ENCODE assay signal across 11 mouse cellular contexts in the genomic region with DNA sequence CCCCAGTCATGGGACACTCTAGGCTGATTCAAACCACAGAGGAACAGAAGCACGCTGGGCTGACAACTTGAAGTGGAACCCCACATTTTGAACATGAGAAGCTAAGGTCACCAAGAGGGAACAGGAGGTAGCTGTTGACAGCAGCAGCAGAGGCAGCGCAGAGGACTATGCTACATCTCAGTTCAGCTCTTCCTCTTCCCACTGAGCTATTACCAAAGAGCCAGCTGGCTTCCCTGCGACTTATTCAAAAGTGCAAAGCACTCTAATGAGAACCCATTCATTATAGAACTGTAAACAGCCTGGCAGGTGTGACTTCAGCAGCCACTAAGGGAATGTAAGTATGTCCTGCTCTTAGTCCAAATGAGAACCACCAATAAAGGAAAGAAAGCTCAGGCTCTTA. TPM values are rescaled to one million over a fixed set of nuclear protein-coding genes. Genes with fewer than 3 reads are reported as not detected.
DNase-seq lines count a peak whose midpoint lies in the region; ATAC-seq and TF ChIP-seq lines count a peak whose summit lies in the region.
"Had no signal": no experiment of that assay in that cellular context is flagged by ENCODE, and none has a peak within 500 bp of the region (broad histone marks: within the 10 kb centered on the region; RNA-seq: fewer than 3 reads in every experiment).

No protein-coding gene starts in this region.

- H3K36me3 ChIP-seq in heart, adult 2 months (ENCODE audit: control insufficient read depth, insufficient read depth, low read length): no peaks in the 10 kb centered on the region
- H3K36me3 ChIP-seq in limb, embryonic 12.5 days: peaks cover 44% of the 10 kb centered on the region
- peaks cover 57% of the 10 kb centered on the region for H3K36me3 ChIP-seq in limb, embryonic 10.5 days
- H3K36me3 ChIP-seq in intestine, embryonic 15.5 days: 0 out of 2 replicates have a peak, but pooled peaks cover 5% of the 10 kb centered on the region
- H3K36me3 ChIP-seq in stomach, embryonic 15.5 days: peaks cover 2% of the 10 kb centered on the region; the same call in 1 of the 2 replicates

- TF ChIP-seq POLR2A in heart, adult 2 months (IDR thresholded peaks at IDR 0.05; ENCODE audit: insufficient read depth, low read depth, low read length): no peak

- H3K79me2 ChIP-seq in heart, adult 2 months (replicated peaks; ENCODE audit: control insufficient read depth, insufficient read depth, low read length): no peaks in the 10 kb centered on the region

- peaks cover 8% of the 10 kb centered on the region for H3K4me1 ChIP-seq in heart, adult 2 months (ENCODE audit: control insufficient read depth, insufficient read depth, low read length)
- peaks cover 11% of the 10 kb centered on the region; the same call in 1 of the 2 replicates for H3K4me1 ChIP-seq in limb, embryonic 12.5 days (replicated peaks)
- peaks cover 11% of the 10 kb centered on the region for H3K4me1 ChIP-seq in limb, embryonic 10.5 days
- H3K4me1 ChIP-seq in intestine, embryonic 15.5 days (replicated peaks): peaks cover 25% of the 10 kb centered on the region
- peaks cover 9% of the 10 kb centered on the region for H3K4me1 ChIP-seq in stomach, embryonic 15.5 days

- peak in 1 of 2 experiments; percentile 10 for DNase-seq in heart, adult 2 months
- no peak for DNase-seq in heart, adult 9 months (ENCODE audit: low spot score in 2 of 2)
- no peak for DNase-seq in limb, embryonic 10.5 days (ENCODE audit: low spot score)
- DNase-seq in urinary bladder, adult 18-20 months (ENCODE audit: low spot score in 2 of 2): no peak
- DNase-seq: kidney, adult 18-20 months; left cerebral cortex, postnatal 4 days had no signal

- peak overlapping the region; percentile 86 for H3K27ac ChIP-seq in heart, adult 2 months
- H3K27ac ChIP-seq in limb, embryonic 12.5 days: 0 out of 2 replicates have a peak overlapping the region, but pooled peaks have one; percentile 12
- H3K27ac ChIP-seq in limb, embryonic 10.5 days: no peak overlapping the region
- peak overlapping the region; percentile 48; the same call in 1 of the 2 replicates for H3K27ac ChIP-seq in intestine, embryonic 15.5 days
- peak overlapping the region; percentile 75; the same call in 1 of the 2 replicates for H3K27ac ChIP-seq in stomach, embryonic 15.5 days
- H3K27ac ChIP-seq: embryonic facial prominence, embryonic 12.5 days; macrophage had no signal

- intact Hi-C loops in heart, adult 2 months (cut with DNase I): no loop called here

- H3K27me3 ChIP-seq in heart, adult 2 months (ENCODE audit: control insufficient read depth, insufficient read depth, low read length): no peaks in the 10 kb centered on the region
- no peaks in the 10 kb centered on the region for H3K27me3 ChIP-seq in limb, embryonic 12.5 days
- no peaks in the 10 kb centered on the region for H3K27me3 ChIP-seq in limb, embryonic 10.5 days (ENCODE audit: low read depth, poor library complexity, severe bottlenecking)
- no peaks in the 10 kb centered on the region for H3K27me3 ChIP-seq in intestine, embryonic 15.5 days (replicated peaks)
- no peaks in the 10 kb centered on the region for H3K27me3 ChIP-seq in stomach, embryonic 15.5 days (replicated peaks)
- H3K27me3 ChIP-seq: embryonic facial prominence, embryonic 12.5 days had no signal

- H3K9ac ChIP-seq in heart, adult 2 months (ENCODE audit: low read depth, low read length): no peak overlapping the region
- no peak overlapping the region for H3K9ac ChIP-seq in limb, embryonic 12.5 days (replicated peaks)
- H3K9ac ChIP-seq in intestine, embryonic 15.5 days: no peak overlapping the region
- no peak overlapping the region for H3K9ac ChIP-seq in stomach, embryonic 15.5 days
- H3K9ac ChIP-seq: embryonic facial prominence, embryonic 12.5 days had no signal

- TF ChIP-seq CTCF in heart, adult 2 months (IDR thresholded peaks at IDR 0.05): no peak

- no peak overlapping the region for H3K4me3 ChIP-seq in heart, adult 2 months
- H3K4me3 ChIP-seq in limb, embryonic 12.5 days (replicated peaks): no peak overlapping the region
- no peak overlapping the region for H3K4me3 ChIP-seq in limb, embryonic 10.5 days
- no peak overlapping the region for H3K4me3 ChIP-seq in intestine, embryonic 15.5 days (replicated peaks)
- H3K4me3 ChIP-seq in stomach, embryonic 15.5 days (replicated peaks): no peak overlapping the region
- H3K4me3 ChIP-seq: embryonic facial prominence, embryonic 12.5 days had no signal

- no peak overlapping the region for H3K4me2 ChIP-seq in limb, embryonic 12.5 days
- H3K4me2 ChIP-seq in intestine, embryonic 15.5 days (replicated peaks): no peak overlapping the region
- H3K4me2 ChIP-seq in stomach, embryonic 15.5 days: no peak overlapping the region
- H3K4me2 ChIP-seq: embryonic facial prominence, embryonic 12.5 days had no signal

- no peak for TF ChIP-seq EP300 in heart, adult 2 months (IDR thresholded peaks at IDR 0.05; ENCODE audit: insufficient read depth, low read depth, low read length)

- WGBS in heart, adult 2 months: 47% methylated on average over 3 of the region's 3 CpGs
- 70% methylated on average over 3 of the region's 3 CpGs for WGBS in limb, embryonic 12.5 days
- 76% methylated on average over 3 of the region's 3 CpGs for WGBS in limb, embryonic 10.5 days
- 51% methylated on average over 3 of the region's 3 CpGs for WGBS in intestine, embryonic 15.5 days
- WGBS in stomach, embryonic 15.5 days: 50% methylated on average over 3 of the region's 3 CpGs

- no peak for ATAC-seq in limb, embryonic 12.5 days (ENCODE audit: insufficient number of reproducible peaks, insufficient read depth, low FRiP score, low TSS enrichment, low read depth)
- ATAC-seq in intestine, embryonic 15.5 days: peak; percentile 24; the same call in 1 of the 2 replicates
- no peak for ATAC-seq in stomach, embryonic 15.5 days (ENCODE audit: insufficient read depth, low FRiP score, low read depth)

- H3K9me3 ChIP-seq in limb, embryonic 12.5 days: no peaks in the 10 kb centered on the region
- H3K9me3 ChIP-seq in limb, embryonic 10.5 days (replicated peaks): no peaks in the 10 kb centered on the region
- no peaks in the 10 kb centered on the region for H3K9me3 ChIP-seq in intestine, embryonic 15.5 days
- no peaks in the 10 kb centered on the region for H3K9me3 ChIP-seq in stomach, embryonic 15.5 days
- H3K9me3 ChIP-seq: embryonic facial prominence, embryonic 12.5 days had no signal

RNA-seq across cellular contexts. Expression of a gene that starts 35.4 kb away (rescaled TPM):
- 1 to 10 TPM; 7.6 to 8.0 TPM for total RNA-seq in heart, adult 2 months (2021)
- polyA plus RNA-seq in heart, adult 2 months (2012; rRNA removed): 3.9 and 7.3 TPM in 2 replicates
- polyA plus RNA-seq in limb, embryonic 12.5 days (2016; fragmentation: Nextera tagmentation; extraction: Ambion mirVana): 10.4 and 12.5 TPM in 2 replicates
- 10.4 and 10.5 TPM in 2 replicates for polyA plus RNA-seq in limb, embryonic 10.5 days (2016; fragmentation: Nextera tagmentation; extraction: Ambion mirVana)
- polyA plus RNA-seq in intestine, embryonic 15.5 days (2015; fragmentation: Nextera tagmentation; extraction: Ambion mirVana): 9.6 TPM in 2 replicates
- polyA plus RNA-seq in stomach, embryonic 15.5 days (2015; fragmentation: Nextera tagmentation; extraction: Ambion mirVana): 11.3 and 11.5 TPM in 2 replicates
